ENCODE assay signal across 19 mouse cellular contexts in genomic region chr6:17903355-17903754, GRCm38 (mm10).
DNase-seq lines count a peak whose midpoint lies in the region; TF ChIP-seq lines count a peak whose summit lies in the region.
"Had no signal": no experiment of that assay in that cellular context is flagged by ENCODE, and none has a peak within 500 bp of the region (broad histone marks: within the 10 kb centered on the region; RNA-seq: fewer than 3 reads in every experiment).

No protein-coding gene starts in this region.

- peak; percentile 14 for DNase-seq in adrenal gland, postnatal 10 days
- DNase-seq in adrenal gland, postnatal 4 days (ENCODE audit: low spot score in 2 of 2) = no peak
- DNase-seq in heart, postnatal 4 days = peak; percentile 12
- no peak for DNase-seq in heart, postnatal 36 days
- DNase-seq in cerebellum, postnatal 10 days = peak; percentile 34 to 56
- no peak for DNase-seq in kidney, adult 9 months
- no peak for DNase-seq in layer of hippocampus, adult 2 months (ENCODE audit: low spot score in 2 of 2)
- DNase-seq: adrenal gland, adult 2 months; adrenal gland, postnatal 36 days; B cell, adult 2 months; gastrocnemius, postnatal 10 days; heart, adult 18-20 months; kidney, adult 18-20 months had no signal

- TF ChIP-seq CTCF in layer of hippocampus, adult 2 months (conservative IDR thresholded peaks at IDR 0.05) = no peak

- no peak overlapping the region for H3K27ac ChIP-seq in layer of hippocampus, adult 2 months
- H3K27ac ChIP-seq: embryonic facial prominence, embryonic 13.5 days; forebrain, embryonic 12.5 days; heart, embryonic 10.5 days; hindbrain, embryonic 10.5 days; hindbrain, embryonic 14.5 days; intestine, embryonic 15.5 days had no signal

- intact Hi-C loops in heart, postnatal 36 days (cut with DNase I) = no loop called here

- no peak overlapping the region for H3K4me3 ChIP-seq in layer of hippocampus, adult 2 months
- H3K4me3 ChIP-seq: embryonic facial prominence, embryonic 13.5 days; forebrain, embryonic 12.5 days; heart, embryonic 10.5 days; hindbrain, embryonic 10.5 days; intestine, embryonic 15.5 days had no signal

Comparison
In these comparisons a context has a peak if more than half of its experiments do, and no peak if none do; other contexts are left out.
1. DNase-seq: peak in adrenal gland, postnatal 10 days (single experiment), heart, postnatal 4 days (single experiment) and cerebellum, postnatal 10 days (2 of 2); none in adrenal gland, postnatal 4 days (0 of 2), heart, postnatal 36 days (0 of 2), kidney, adult 9 months (single experiment) and layer of hippocampus, adult 2 months (0 of 2).